Mouse (Mus musculus): Measurements from ENCODE around the gene Klk6.

Klk6 gene

GRCm38 (mm10) chr7:43824199-43824598 lies at the start of gene Klk6:
Klk6 (plus strand) TSS chr7:43824499.
- no peak for DNase-seq

DNA sequence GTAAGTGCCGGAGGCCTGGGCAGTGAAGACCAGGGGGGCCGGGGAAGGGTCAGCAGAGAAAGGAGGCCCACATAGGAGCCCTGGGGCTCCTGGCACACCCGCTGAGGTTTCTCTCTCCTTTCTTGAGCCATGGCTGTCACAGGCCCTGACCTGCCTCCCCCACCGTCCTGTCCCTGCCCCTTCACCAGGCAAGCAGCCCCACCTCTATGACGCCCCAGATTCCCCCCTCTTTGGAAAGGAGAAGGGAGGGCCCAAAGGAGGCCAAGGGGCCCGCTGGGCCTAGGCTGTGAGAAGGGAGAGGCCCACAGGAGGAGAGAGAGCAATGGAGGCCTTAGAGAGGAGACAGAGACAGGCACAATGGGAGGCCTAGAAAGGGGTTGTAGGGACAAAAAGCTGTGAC lies 49.5 kb upstream of the Klk6 start:
- DNase-seq = peak; percentile 2

- peak; percentile 4 for DNase-seq
These were observed 48.8 kb upstream of the Klk6 start for GRCm38 (mm10) chr7:43775311-43776057.

- peak; percentile 1 for DNase-seq
These were observed 47.8 kb upstream of the Klk6 start for GRCm38 (mm10) chr7:43776506-43776905.

GRCm38 (mm10) chr7:43777423-43777822 lies 46.9 kb upstream of the Klk6 start:
- DNase-seq = peak; percentile 0

- DNase-seq = no peak
These were observed 45.9 kb upstream of the Klk6 start for GRCm38 (mm10) chr7:43778176-43778970.

- DNase-seq = peak; percentile 1
These were observed 44.1 kb upstream of the Klk6 start for GRCm38 (mm10) chr7:43780241-43780640.

- DNase-seq = no peak
These were observed 43.6 kb upstream of the Klk6 start, which contains the start of gene Klk10 for GRCm38 (mm10) chr7:43780746-43781145. Klk10 (plus strand) TSS chr7:43781035.

- no peak for DNase-seq
These were observed 42.8 kb upstream of the Klk6 start for GRCm38 (mm10) chr7:43781541-43781940.

DNA sequence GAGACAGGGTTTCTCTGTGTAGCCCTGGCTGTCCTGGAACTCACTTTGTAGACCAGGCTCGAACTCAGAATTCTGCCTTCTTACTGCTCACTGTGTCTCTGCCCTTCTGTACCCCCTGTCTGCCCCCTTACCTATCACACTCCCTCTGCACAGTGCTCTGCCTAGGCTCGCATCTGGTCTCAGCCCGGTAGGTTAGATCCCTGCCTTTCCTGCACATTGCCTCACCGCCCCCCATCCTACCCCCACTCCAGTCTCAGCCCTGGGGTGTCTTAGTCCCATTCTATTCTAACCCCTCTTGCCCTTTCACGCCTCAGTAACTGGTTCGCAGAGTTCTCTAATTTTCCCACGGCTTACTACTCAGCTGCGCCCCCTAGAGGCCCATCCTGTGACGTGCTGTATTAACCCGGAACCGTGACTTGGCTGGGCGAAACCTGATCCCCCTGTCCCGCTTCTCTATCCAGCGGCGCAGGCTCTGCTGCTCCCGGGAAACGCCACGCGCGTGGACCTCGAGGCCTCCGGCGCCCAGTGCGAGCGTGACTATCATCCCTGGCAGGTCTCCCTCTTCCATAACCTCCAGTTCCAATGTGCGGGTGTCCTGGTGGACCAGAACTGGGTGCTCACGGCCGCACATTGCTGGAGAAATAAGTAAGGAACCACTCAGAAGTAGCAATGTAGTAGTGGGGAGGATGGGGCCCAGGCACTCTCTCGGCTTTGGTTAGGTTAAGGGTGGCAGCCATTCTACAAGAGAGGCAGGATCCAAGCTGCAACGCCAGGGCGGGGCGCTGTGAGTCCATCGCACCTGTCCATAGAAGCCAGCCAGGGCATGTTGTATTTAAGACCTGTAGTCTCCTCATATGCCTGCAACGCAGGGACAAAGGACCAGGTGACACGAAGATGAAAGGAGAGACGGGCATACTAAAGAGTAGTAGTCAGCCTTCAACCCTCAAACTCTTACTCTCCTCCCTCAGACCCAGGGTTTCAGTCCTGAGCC lies 41.7 kb upstream of the Klk6 start:
- DNase-seq = peak; percentile 88

GRCm38 (mm10) chr7:43785286-43785685 lies 39.0 kb upstream of the Klk6 start:
- peak; percentile 43 for DNase-seq

DNA sequence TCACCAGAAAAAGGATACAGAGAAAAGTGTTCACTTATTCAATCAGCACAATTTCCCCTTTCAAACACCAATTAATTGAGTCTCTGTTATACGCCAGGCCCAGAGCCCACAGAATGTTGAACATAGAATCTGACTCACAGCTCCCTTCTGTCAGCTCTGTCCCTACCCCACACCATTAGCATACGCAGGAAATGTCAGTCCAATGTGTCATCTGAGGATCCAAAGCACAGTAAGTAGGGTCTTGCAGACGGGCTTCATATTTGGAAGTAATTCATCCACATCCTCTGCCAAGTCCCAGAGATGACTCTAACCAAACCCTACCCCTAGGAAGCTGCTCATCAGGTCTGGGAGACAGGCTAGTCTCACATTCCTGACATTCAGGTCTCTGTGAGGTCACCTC lies 36.2 kb upstream of the Klk6 start:
- no peak for DNase-seq

GRCm38 (mm10) chr7:43789295-43789694 lies 35.0 kb upstream of the Klk6 start:
- DNase-seq = no peak

- no peak for DNase-seq
These were observed 32.7 kb upstream of the Klk6 start, which contains the start of gene Klk9 for GRCm38 (mm10) chr7:43791591-43791990. Klk9 (plus strand) TSS chr7:43791891.

DNA sequence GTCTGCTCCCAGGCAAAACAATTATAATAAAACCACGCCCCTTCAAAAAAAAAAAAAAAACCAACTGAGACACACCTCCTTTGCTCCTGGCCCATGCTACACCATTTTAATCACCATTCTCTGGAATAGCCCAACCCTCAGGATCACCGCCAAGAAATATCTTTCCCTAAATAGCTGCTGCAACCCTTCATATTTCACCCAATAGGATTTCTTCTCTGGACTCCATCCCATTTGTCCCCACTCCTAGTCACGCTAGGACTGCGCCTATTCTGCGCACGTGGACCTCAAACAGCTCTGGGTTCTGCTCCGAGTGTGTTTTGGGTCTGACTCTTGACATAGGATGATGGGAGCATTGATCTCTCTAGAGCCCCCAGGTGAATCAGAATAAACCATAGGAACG lies 27.9 kb upstream of the Klk6 start:
- DNase-seq = no peak

DNA sequence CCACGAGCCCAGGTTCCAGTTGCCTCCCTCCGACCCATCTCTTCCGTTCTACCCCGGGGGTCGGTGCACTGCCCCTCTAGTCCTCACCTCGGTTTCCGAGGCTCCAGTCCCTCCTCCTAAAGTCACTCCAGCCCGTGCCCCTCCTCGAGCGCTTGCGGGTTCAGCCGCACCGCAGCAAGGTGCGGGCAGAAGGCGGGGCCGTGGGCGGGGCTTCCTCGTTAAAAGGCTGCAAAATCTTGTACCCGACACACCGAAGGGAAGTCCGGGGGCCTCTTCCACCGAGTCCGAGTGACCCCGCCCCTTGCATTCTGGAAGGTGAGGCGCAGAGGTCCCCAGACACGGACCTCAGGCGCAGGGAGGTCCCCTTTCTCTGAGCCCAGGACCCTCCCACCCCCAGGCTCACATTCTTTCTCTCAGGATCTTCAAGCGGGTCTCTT lies 26.9 kb upstream of the Klk6 start, which contains the start of gene Klk8:
Klk8 (plus strand) TSS at position 245 of the 437 bp plus-strand sequence.
- peak; percentile 42 for DNase-seq

DNA sequence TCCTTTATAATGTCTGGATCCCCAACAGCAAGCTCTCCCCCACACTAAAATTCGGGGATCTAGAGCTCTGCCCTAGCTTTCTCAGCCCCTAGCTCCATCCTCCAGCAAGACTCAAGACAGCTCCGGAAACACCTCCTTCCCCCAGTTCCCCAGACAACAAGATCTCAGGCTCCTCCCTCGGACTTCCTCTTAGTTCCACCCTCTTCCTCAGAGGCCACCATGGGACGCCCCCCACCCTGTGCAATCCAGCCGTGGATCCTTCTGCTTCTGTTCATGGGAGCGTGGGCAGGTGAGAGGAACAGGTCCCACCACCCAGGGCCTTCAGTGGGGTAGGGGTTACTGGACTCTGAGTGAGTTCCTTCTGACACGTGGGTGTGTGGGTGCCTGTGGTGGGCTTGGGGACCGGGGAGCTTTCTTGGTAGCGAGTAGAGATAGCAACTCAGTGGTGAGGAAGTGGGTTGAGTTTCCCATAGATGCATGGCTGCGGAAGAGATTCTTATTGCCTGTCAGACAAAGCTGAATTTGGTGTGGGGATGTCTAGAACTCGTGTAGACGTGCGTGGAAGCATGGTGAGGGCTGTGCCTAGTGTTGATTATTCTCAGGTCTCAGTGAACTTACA lies 26.3 kb upstream of the Klk6 start:
- peak; percentile 16 for DNase-seq

- DNase-seq = no peak
These were observed 24.4 kb upstream of the Klk6 start for GRCm38 (mm10) chr7:43799876-43800275.

DNA sequence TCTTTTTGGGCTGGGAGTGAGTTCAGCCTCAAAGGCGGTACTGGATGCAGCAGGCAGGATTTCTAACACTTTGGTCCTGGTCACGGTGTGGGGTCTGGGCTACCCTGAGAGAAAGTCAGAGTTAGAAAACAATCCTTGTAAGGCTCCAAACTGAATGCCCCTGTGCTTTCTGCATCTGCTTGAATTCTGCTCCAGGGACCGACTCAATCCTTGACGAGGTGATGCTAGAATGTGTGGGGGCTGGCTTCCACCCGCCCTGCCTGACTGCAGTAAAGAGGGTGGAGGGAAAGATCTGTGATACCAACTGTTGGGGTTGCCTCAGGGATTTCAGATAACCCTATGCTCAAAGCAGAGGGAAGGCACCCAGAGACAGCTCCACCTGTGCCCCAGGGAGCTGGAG lies 13.3 kb upstream of the Klk6 start, which contains the start of gene Klk7:
Klk7 (plus strand) TSS at position 301 of the 400 bp plus-strand sequence.
- no peak for DNase-seq

GRCm38 (mm10) chr7:43815211-43815610 lies 9.1 kb upstream of the Klk6 start:
- no peak for DNase-seq

GRCm38 (mm10) chr7:43816746-43817145 lies 7.6 kb upstream of the Klk6 start:
- no peak for DNase-seq

- no peak for DNase-seq
These were observed 2.7 kb upstream of the Klk6 start for GRCm38 (mm10) chr7:43821581-43821980.

Data from kidney, postnatal 10 days (tissue).